Mouse (Mus musculus) cortical plate, adult 2 months (tissue): Measurements from ENCODE around the gene Evi2. TPM values are rescaled to one million over a fixed set of nuclear protein-coding genes. Genes with fewer than 3 reads are reported as not detected.
A peak's percentile ranks its signal among the peaks of the same experiment; 100 is the strongest.

Experiments used
- H3K27ac ChIP-seq: fragments of 200-500 bp; 2 replicates; pipeline ENCODE4 v1.5.1; 2012; ENCODE audit warnings: low read length, control low read depth, inconsistent platforms; ENCODE audit not compliant: insufficient read depth
- H3K4me1 ChIP-seq: fragments of 200-500 bp; 2 replicates; pipeline ENCODE4 v1.6.1; 2011; ENCODE audit warnings: low read length; ENCODE audit not compliant: control insufficient read depth, insufficient read depth
- H3K4me3 ChIP-seq: fragments of 200-500 bp; 2 replicates; pipeline ENCODE4 v1.5.1; 2011; ENCODE audit warnings: mild to moderate bottlenecking, low read length, control low read depth; ENCODE audit not compliant: insufficient read depth
- CTCF ChIP-seq: fragments of 200-500 bp; IDR thresholded peaks from 2 replicates; pipeline ENCODE4 v1.5.1; 2011; ENCODE audit warnings: mild to moderate bottlenecking, control low read depth, low read length; ENCODE audit not compliant: insufficient read depth; ENCODE audit errors: extremely low read depth
- POLR2A ChIP-seq: fragments of 200-500 bp; IDR thresholded peaks from 2 replicates; pipeline ENCODE4 v1.6.1; 2011; ENCODE audit warnings: mild to moderate bottlenecking, low read length, control low read depth; ENCODE audit not compliant: insufficient read depth; ENCODE audit errors: extremely low read depth
- polyA plus RNA-seq: library from polyadenylated mRNA; depleted of rRNA; stranded (reverse); fragments of >200 nt; gene quantifications from 2 replicates; pipeline ENCODE4 v1.2.3, GENCODE M21; 2012; rRNA removed

The Evi2 gene
- polyA plus RNA-seq, 1 experiment: 0.10 TPM

- TF ChIP-seq CTCF (no peak), POLR2A (no peak)
- no peak overlapping the region for H3K4me3 ChIP-seq
- peaks cover 5% of the 10 kb centered on the region for H3K4me1 ChIP-seq
- no peak overlapping the region for H3K27ac ChIP-seq
Measured at GRCm38 (mm10) chr11:79504506-79504905, 25.9 kb downstream of the Evi2 start.

GRCm38 (mm10) chr11:79503845-79504244, 26.5 kb downstream of the Evi2 start, which contains the start of gene Omg:
TSS of gene Omg (minus strand) at chr11:79504084.
- TF ChIP-seq POLR2A (peak; percentile 100), CTCF (no peak)
- peak within 1 kb of the TSS; percentile 70; the same call in 1 of the 2 replicates for H3K27ac ChIP-seq
- peaks cover 5% of the 10 kb centered on the region for H3K4me1 ChIP-seq
- peak within 1 kb of the TSS; percentile 38 for H3K4me3 ChIP-seq

- H3K27ac ChIP-seq: peak overlapping the region; percentile 70; the same call in 1 of the 2 replicates
- peak overlapping the region; percentile 38 for H3K4me3 ChIP-seq
- TF ChIP-seq CTCF: no peak
- TF ChIP-seq POLR2A: no peak
- peaks cover 5% of the 10 kb centered on the region for H3K4me1 ChIP-seq
Measured at GRCm38 (mm10) chr11:79502917-79503316, 27.5 kb downstream of the Evi2 start.

- no peak overlapping the region for H3K4me3 ChIP-seq
- no peak for TF ChIP-seq POLR2A
- TF ChIP-seq CTCF: no peak
- no peaks in the 10 kb centered on the region; the same call in 1 of the 2 replicates for H3K4me1 ChIP-seq
- no peak overlapping the region for H3K27ac ChIP-seq
Measured at GRCm38 (mm10) chr11:79494976-79495800, 35.2 kb downstream of the Evi2 start.

- Histone ChIP-seq H3K4me3 (no peak overlapping the region), H3K4me1 (no peaks in the 10 kb centered on the region), H3K27ac (no peak overlapping the region)
- TF ChIP-seq CTCF: no peak
- no peak for TF ChIP-seq POLR2A
Measured at GRCm38 (mm10) chr11:79484721-79485120, 45.7 kb downstream of the Evi2 start.

- H3K4me1 ChIP-seq: no peaks in the 10 kb centered on the region
- no peak overlapping the region for H3K4me3 ChIP-seq
- H3K27ac ChIP-seq: no peak overlapping the region
- TF ChIP-seq CTCF (no peak), POLR2A (no peak)
Measured at GRCm38 (mm10) chr11:79483876-79484528, 46.4 kb downstream of the Evi2 start.

- H3K4me1 ChIP-seq: no peaks in the 10 kb centered on the region
- no peak overlapping the region for H3K4me3 ChIP-seq
- TF ChIP-seq CTCF: no peak
- TF ChIP-seq POLR2A: no peak
- no peak overlapping the region for H3K27ac ChIP-seq
Measured at GRCm38 (mm10) chr11:79483392-79483791, 47.0 kb downstream of the Evi2 start.

- TF ChIP-seq POLR2A: no peak
- Histone ChIP-seq H3K27ac (no peak overlapping the region), H3K4me1 (peaks cover 1% of the 10 kb centered on the region), H3K4me3 (no peak overlapping the region)
Measured at GRCm38 (mm10) chr11:79468097-79468496, 62.3 kb downstream of the Evi2 start.

Other genes with a start within 250 kb of the Evi2 start
- not detected in 2 replicates for gene Gm9964, start 233.7 kb downstream of the Evi2 start, polyA plus RNA-seq
- 33.8 and 34.2 TPM in 2 replicates for gene Nf1, start 190.9 kb downstream of the Evi2 start, polyA plus RNA-seq
- 175 and 183 TPM in 2 replicates for gene Omg, start 26.5 kb downstream of the Evi2 start, polyA plus RNA-seq
- 1.0 and 1.3 TPM in 2 replicates for gene Evi2b, start 6.8 kb downstream of the Evi2 start, polyA plus RNA-seq
- 45.1 and 55.6 TPM in 2 replicates for gene Evi2a, start within 50 bp of the Evi2 start, polyA plus RNA-seq
- 135 and 141 TPM in 2 replicates for gene Rab11fip4, start 60.6 kb upstream of the Evi2 start, polyA plus RNA-seq